Mouse (Mus musculus): ENCODE measurements around the gene Slc38a1. TPM values are rescaled to one million over a fixed set of nuclear protein-coding genes. Genes with fewer than 3 reads are reported as not detected.

Slc38a1 gene
- polyA plus RNA-seq, 1 experiment from 2014 or later: 139 TPM

- H3K36me3 ChIP-seq (ENCODE audit: control insufficient read depth, insufficient read depth, low read length): peaks cover 54% of the 10 kb centered on the region
Observed at GRCm38 (mm10) chr15:96617555-96617954, 25.2 kb downstream of the Slc38a1 start.

GRCm38 (mm10) chr15:96608671-96609070, 34.0 kb downstream of the Slc38a1 start:
- no peak overlapping the region for H3K9ac ChIP-seq (ENCODE audit: low read length)
- H3K36me3 ChIP-seq (ENCODE audit: control insufficient read depth, insufficient read depth, low read length): peaks cover 9% of the 10 kb centered on the region; the same call in 1 of the 2 replicates
- no peaks in the 10 kb centered on the region for H3K4me1 ChIP-seq (replicated peaks; ENCODE audit: control insufficient read depth, insufficient read depth, low read length)
- no peaks in the 10 kb centered on the region for H3K27me3 ChIP-seq (ENCODE audit: control insufficient read depth, insufficient read depth, low read length)
- H3K4me3 ChIP-seq (ENCODE audit: low read depth, low read length): no peak overlapping the region
- ATAC-seq (replicated peaks; ENCODE audit: low FRiP score) (no peak), DNase-seq (ENCODE audit: low spot score) (no peak)
- H3K4me2 ChIP-seq (ENCODE audit: low read depth, low read length, severe bottlenecking): no peak overlapping the region
- H3K9me3 ChIP-seq (ENCODE audit: control insufficient read depth, low read length): no peaks in the 10 kb centered on the region
- H3K27ac ChIP-seq (ENCODE audit: low read depth, low read length): no peak overlapping the region
- WGBS: 91% methylated on average over 7 of the region's 7 CpGs

More at GRCm38 (mm10) chr15:96617555-96617954, 25.2 kb downstream of the Slc38a1 start:
- Histone ChIP-seq H3K4me2 (ENCODE audit: low read depth, low read length, severe bottlenecking) (no peak overlapping the region), H3K4me3 (ENCODE audit: low read depth, low read length) (no peak overlapping the region), H3K27ac (ENCODE audit: low read depth, low read length) (no peak overlapping the region), H3K9ac (ENCODE audit: low read length) (no peak overlapping the region), H3K4me1 (replicated peaks; ENCODE audit: control insufficient read depth, insufficient read depth, low read length) (no peaks in the 10 kb centered on the region), H3K9me3 (ENCODE audit: control insufficient read depth, low read length) (peaks cover 11% of the 10 kb centered on the region; the same call in 1 of the 2 replicates), H3K27me3 (ENCODE audit: control insufficient read depth, insufficient read depth, low read length) (no peaks in the 10 kb centered on the region)
- 92% methylated on average over 7 of the region's 7 CpGs for WGBS
- ATAC-seq (replicated peaks; ENCODE audit: low FRiP score) (no peak), DNase-seq (ENCODE audit: low spot score) (no peak)

GRCm38 (mm10) chr15:96607422-96607821, 35.3 kb downstream of the Slc38a1 start:
- H3K4me2 ChIP-seq (ENCODE audit: low read depth, low read length, severe bottlenecking): no peak overlapping the region
- H3K9me3 ChIP-seq (ENCODE audit: control insufficient read depth, low read length): no peaks in the 10 kb centered on the region
- H3K9ac ChIP-seq (ENCODE audit: low read length): no peak overlapping the region
- ATAC-seq (replicated peaks; ENCODE audit: low FRiP score) (no peak), DNase-seq (ENCODE audit: low spot score) (no peak)
- 89% methylated on average over 5 of the region's 5 CpGs for WGBS
- peaks cover 5% of the 10 kb centered on the region; the same call in 1 of the 2 replicates for H3K36me3 ChIP-seq (ENCODE audit: control insufficient read depth, insufficient read depth, low read length)
- H3K27me3 ChIP-seq (ENCODE audit: control insufficient read depth, insufficient read depth, low read length): no peaks in the 10 kb centered on the region
- H3K27ac ChIP-seq (ENCODE audit: low read depth, low read length): no peak overlapping the region
- H3K4me1 ChIP-seq (replicated peaks; ENCODE audit: control insufficient read depth, insufficient read depth, low read length): no peaks in the 10 kb centered on the region
- H3K4me3 ChIP-seq (ENCODE audit: low read depth, low read length): no peak overlapping the region

- H3K4me3 ChIP-seq (ENCODE audit: low read depth, low read length): no peak overlapping the region
- DNase-seq (ENCODE audit: low spot score) (no peak), ATAC-seq (replicated peaks; ENCODE audit: low FRiP score) (no peak)
- H3K4me1 ChIP-seq (replicated peaks; ENCODE audit: control insufficient read depth, insufficient read depth, low read length): no peaks in the 10 kb centered on the region; the same call in 1 of the 2 replicates
- 79% methylated on average over 10 of the region's 10 CpGs for WGBS
- H3K27me3 ChIP-seq (ENCODE audit: control insufficient read depth, insufficient read depth, low read length): no peaks in the 10 kb centered on the region
- H3K9ac ChIP-seq (ENCODE audit: low read length): no peak overlapping the region
- no peak overlapping the region for H3K4me2 ChIP-seq (ENCODE audit: low read depth, low read length, severe bottlenecking)
- H3K9me3 ChIP-seq (ENCODE audit: control insufficient read depth, low read length): no peaks in the 10 kb centered on the region
- H3K36me3 ChIP-seq (ENCODE audit: control insufficient read depth, insufficient read depth, low read length): no peaks in the 10 kb centered on the region; the same call in 1 of the 2 replicates
- no peak overlapping the region for H3K27ac ChIP-seq (ENCODE audit: low read depth, low read length)
Observed at GRCm38 (mm10) chr15:96604282-96604681, 38.4 kb downstream of the Slc38a1 start.

- no peak for ATAC-seq (replicated peaks; ENCODE audit: low FRiP score)
- H3K36me3 ChIP-seq (ENCODE audit: control insufficient read depth, insufficient read depth, low read length): no peaks in the 10 kb centered on the region; the same call in 1 of the 2 replicates
- H3K9me3 ChIP-seq (ENCODE audit: control insufficient read depth, low read length): no peaks in the 10 kb centered on the region
- H3K27ac ChIP-seq (ENCODE audit: low read depth, low read length): no peak overlapping the region
- 77% methylated on average over 16 of the region's 16 CpGs for WGBS
- DNase-seq (ENCODE audit: low spot score): no peak
- H3K4me3 ChIP-seq (ENCODE audit: low read depth, low read length): no peak overlapping the region
- H3K27me3 ChIP-seq (ENCODE audit: control insufficient read depth, insufficient read depth, low read length): no peaks in the 10 kb centered on the region
- no peaks in the 10 kb centered on the region; the same call in 1 of the 2 replicates for H3K4me1 ChIP-seq (replicated peaks; ENCODE audit: control insufficient read depth, insufficient read depth, low read length)
- H3K4me2 ChIP-seq (ENCODE audit: low read depth, low read length, severe bottlenecking): no peak overlapping the region
- H3K9ac ChIP-seq (ENCODE audit: low read length): no peak overlapping the region
Observed at GRCm38 (mm10) chr15:96602043-96602442, 40.7 kb downstream of the Slc38a1 start.

GRCm38 (mm10) chr15:96599852-96600781, 42.6 kb downstream of the Slc38a1 start:
- 65% methylated on average over 21 of the region's 21 CpGs for WGBS
- no peak for DNase-seq (ENCODE audit: low spot score)
- H3K36me3 ChIP-seq (ENCODE audit: control insufficient read depth, insufficient read depth, low read length): no peaks in the 10 kb centered on the region; the same call in 1 of the 2 replicates

GRCm38 (mm10) chr15:96598888-96599578, 43.7 kb downstream of the Slc38a1 start:
- no peak overlapping the region for H3K4me3 ChIP-seq (ENCODE audit: low read depth, low read length)
- no peak overlapping the region for H3K4me2 ChIP-seq (ENCODE audit: low read depth, low read length, severe bottlenecking)
- no peaks in the 10 kb centered on the region for H3K9me3 ChIP-seq (ENCODE audit: control insufficient read depth, low read length)
- WGBS: 79% methylated on average over 11 of the region's 11 CpGs
- ATAC-seq (replicated peaks; ENCODE audit: low FRiP score) (no peak), DNase-seq (ENCODE audit: low spot score) (no peak)
- no peak overlapping the region for H3K9ac ChIP-seq (ENCODE audit: low read length)
- no peaks in the 10 kb centered on the region; the same call in 1 of the 2 replicates for H3K36me3 ChIP-seq (ENCODE audit: control insufficient read depth, insufficient read depth, low read length)
- H3K27me3 ChIP-seq (ENCODE audit: control insufficient read depth, insufficient read depth, low read length): no peaks in the 10 kb centered on the region
- no peaks in the 10 kb centered on the region; the same call in 1 of the 2 replicates for H3K4me1 ChIP-seq (replicated peaks; ENCODE audit: control insufficient read depth, insufficient read depth, low read length)
- no peak overlapping the region for H3K27ac ChIP-seq (ENCODE audit: low read depth, low read length)

More at GRCm38 (mm10) chr15:96599852-96600781, 42.6 kb downstream of the Slc38a1 start:
- Histone ChIP-seq H3K4me2 (ENCODE audit: low read depth, low read length, severe bottlenecking) (no peak overlapping the region), H3K4me1 (replicated peaks; ENCODE audit: control insufficient read depth, insufficient read depth, low read length) (no peaks in the 10 kb centered on the region; the same call in 1 of the 2 replicates), H3K9ac (ENCODE audit: low read length) (no peak overlapping the region), H3K4me3 (ENCODE audit: low read depth, low read length) (no peak overlapping the region), H3K27ac (ENCODE audit: low read depth, low read length) (no peak overlapping the region), H3K9me3 (ENCODE audit: control insufficient read depth, low read length) (no peaks in the 10 kb centered on the region), H3K27me3 (ENCODE audit: control insufficient read depth, insufficient read depth, low read length) (no peaks in the 10 kb centered on the region)
- ATAC-seq (replicated peaks; ENCODE audit: low FRiP score): no peak

GRCm38 (mm10) chr15:96597116-96597515, 45.6 kb downstream of the Slc38a1 start:
- Histone ChIP-seq H3K27me3 (ENCODE audit: control insufficient read depth, insufficient read depth, low read length) (no peaks in the 10 kb centered on the region), H3K4me2 (ENCODE audit: low read depth, low read length, severe bottlenecking) (no peak overlapping the region), H3K27ac (ENCODE audit: low read depth, low read length) (no peak overlapping the region), H3K9ac (ENCODE audit: low read length) (no peak overlapping the region), H3K4me3 (ENCODE audit: low read depth, low read length) (no peak overlapping the region), H3K36me3 (ENCODE audit: control insufficient read depth, insufficient read depth, low read length) (no peaks in the 10 kb centered on the region; the same call in 1 of the 2 replicates), H3K9me3 (ENCODE audit: control insufficient read depth, low read length) (no peaks in the 10 kb centered on the region), H3K4me1 (replicated peaks; ENCODE audit: control insufficient read depth, insufficient read depth, low read length) (peaks cover 4% of the 10 kb centered on the region; the same call in 1 of the 2 replicates)
- 88% methylated on average over 9 of the region's 9 CpGs for WGBS
- ATAC-seq (replicated peaks; ENCODE audit: low FRiP score) (no peak), DNase-seq (ENCODE audit: low spot score) (no peak)
